Mouse (Mus musculus) liver, postnatal 0 days (tissue): ENCODE measurements around the gene Gper1.

ENCODE experiments used
- CTCF ChIP-seq: sonication (generic); IDR thresholded peaks from 2 replicates; pipeline ENCODE4 v1.5.1; 2016; ENCODE audit warnings: antibody characterized with exemption, low read depth
- EP300 ChIP-seq: IDR thresholded peaks from 2 replicates; pipeline ENCODE4 v1.6.1; 2016; ENCODE audit warnings: antibody characterized with exemption, low read depth, mild to moderate bottlenecking

DNA sequence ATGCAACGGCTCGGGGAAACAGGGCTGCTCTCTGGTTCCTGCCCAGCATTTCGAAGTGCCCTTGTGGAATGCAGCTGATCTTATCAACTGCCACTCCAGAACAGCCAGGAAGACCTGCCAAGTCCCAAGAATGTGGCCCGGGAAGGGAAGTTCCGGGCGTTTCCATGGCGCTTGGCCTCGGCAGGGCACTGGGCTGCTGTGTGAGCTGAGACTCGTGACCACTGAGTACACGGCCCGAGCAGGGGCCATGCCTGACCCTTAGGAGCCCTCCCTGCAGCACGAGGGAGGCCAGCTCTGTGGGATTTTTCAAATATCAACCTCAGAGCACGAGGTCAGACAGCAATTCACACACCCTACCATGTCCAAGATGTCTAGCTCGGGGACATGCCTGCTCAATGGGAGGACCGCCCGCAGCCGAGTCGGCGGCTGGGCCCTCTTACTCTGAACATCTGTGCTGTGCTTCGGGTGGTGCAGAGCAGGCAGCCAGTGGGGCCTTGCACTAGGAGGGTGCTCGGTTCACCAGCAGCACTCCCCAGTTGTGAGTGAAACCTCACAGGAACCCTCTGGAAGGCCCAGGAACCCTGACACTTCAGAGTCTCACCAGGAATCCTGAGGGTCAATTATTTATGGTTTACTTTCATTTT, 43.8 kb upstream of the Gper1 start:
- TF ChIP-seq CTCF = no peak
- TF ChIP-seq EP300 = no peak
